Mouse (Mus musculus) CH12.LX (cell line): Measurements from ENCODE around the gene Atp2c2.

Experiments
- CTCF ChIP-seq, 2 experiments: IDR thresholded peaks in 1 of 2; conservative IDR thresholded peaks in 1 of 2; 2 replicates each; pipeline ENCODE4 v1.5.1; 2011 to 2012; ENCODE audit warnings: low read depth in 2 of 2, low read length in 2 of 2, improper control_type of control experiment in 1 of 2, inconsistent platforms in 1 of 2, mild to moderate bottlenecking in 1 of 2, moderate library complexity in 1 of 2
- EP300 ChIP-seq: IDR thresholded peaks from 2 replicates; pipeline ENCODE4 v1.6.1; 2011; ENCODE audit warnings: low read length, improper control_type of control experiment
- POLR2A ChIP-seq: IDR thresholded peaks from 2 replicates; pipeline ENCODE4 v1.6.1; 2011; ENCODE audit warnings: low read depth, mild to moderate bottlenecking, improper control_type of control experiment, low read length
- POLR2AphosphoS2 ChIP-seq: IDR thresholded peaks from 2 replicates; pipeline ENCODE4 v1.6.1; 2011; ENCODE audit warnings: low read depth, low read length, improper control_type of control experiment

- TF ChIP-seq CTCF (conservative IDR thresholded peaks at IDR 0.05 in 1 of 2, IDR thresholded peaks at IDR 0.05 in 1 of 2; ENCODE audit: low read depth in 2 of 2, low read length in 2 of 2) (no peak), POLR2A (no peak), POLR2AphosphoS2 (no peak), EP300 (no peak)
Measured at GRCm38 (mm10) chr8:119691989-119692388, 7.8 kb upstream of the Atp2c2 start.
